Mouse (Mus musculus): ENCODE measurements around the gene Gzmd. TPM values are rescaled to one million over a fixed set of nuclear protein-coding genes. Genes with fewer than 3 reads are reported as not detected.

Gene Gzmd
- polyA plus RNA-seq, 1 experiment from 2014 or later: not detected

Small RNA genes lying within 50 kb of the gene (microRNA-seq; reads per million reads assigned to microRNA genes)
- not detected for gene Mir6949

Other genes starting within 250 kb of the Gzmd start
- 0.08 and 0.18 TPM in 2 replicates for gene Cbln3, start 248.2 kb downstream of the Gzmd start, polyA plus RNA-seq (2015; fragmentation: Nextera tagmentation; extraction: Ambion mirVana)
- gene Khnyn, start 247.7 kb downstream of the Gzmd start, polyA plus RNA-seq (2015; fragmentation: Nextera tagmentation; extraction: Ambion mirVana): 9.6 and 10.8 TPM in 2 replicates
- 71.0 and 72.3 TPM in 2 replicates for gene Sdr39u1, start 232.3 kb downstream of the Gzmd start, polyA plus RNA-seq (2015; fragmentation: Nextera tagmentation; extraction: Ambion mirVana)
- gene Cma1, start 187.9 kb downstream of the Gzmd start, polyA plus RNA-seq (2015; fragmentation: Nextera tagmentation; extraction: Ambion mirVana): not detected in 2 replicates
- gene Cma2, start 181.6 kb downstream of the Gzmd start, polyA plus RNA-seq (2015; fragmentation: Nextera tagmentation; extraction: Ambion mirVana): not detected in 2 replicates
- gene Mcpt1, start 114.6 kb downstream of the Gzmd start, polyA plus RNA-seq (2015; fragmentation: Nextera tagmentation; extraction: Ambion mirVana): not detected in 2 replicates
- not detected in 2 replicates for gene Mcpt9, start 102.1 kb downstream of the Gzmd start, polyA plus RNA-seq (2015; fragmentation: Nextera tagmentation; extraction: Ambion mirVana)
- not detected in 2 replicates for gene Mcpt2, start 90.6 kb downstream of the Gzmd start, polyA plus RNA-seq (2015; fragmentation: Nextera tagmentation; extraction: Ambion mirVana)
- gene Mcpt4, start 70.3 kb downstream of the Gzmd start, polyA plus RNA-seq (2015; fragmentation: Nextera tagmentation; extraction: Ambion mirVana): not detected in 2 replicates
- gene Mcpt8, start 47.3 kb downstream of the Gzmd start, polyA plus RNA-seq (2015; fragmentation: Nextera tagmentation; extraction: Ambion mirVana): not detected in 2 replicates
- gene Ctsg, start 30.0 kb downstream of the Gzmd start, polyA plus RNA-seq (2015; fragmentation: Nextera tagmentation; extraction: Ambion mirVana): not detected in 2 replicates
- gene Gzme, start 12.0 kb downstream of the Gzmd start, polyA plus RNA-seq (2015; fragmentation: Nextera tagmentation; extraction: Ambion mirVana): not detected in 2 replicates
- not detected in 2 replicates for gene Gzmg, start 27.0 kb upstream of the Gzmd start, polyA plus RNA-seq (2015; fragmentation: Nextera tagmentation; extraction: Ambion mirVana)
- not detected in 2 replicates for gene Gzmn, start 42.0 kb upstream of the Gzmd start, polyA plus RNA-seq (2015; fragmentation: Nextera tagmentation; extraction: Ambion mirVana)
- gene Gzmf, start 78.8 kb upstream of the Gzmd start, polyA plus RNA-seq (2015; fragmentation: Nextera tagmentation; extraction: Ambion mirVana): not detected in 2 replicates
- gene Gzmc, start 102.0 kb upstream of the Gzmd start, polyA plus RNA-seq (2015; fragmentation: Nextera tagmentation; extraction: Ambion mirVana): not detected in 2 replicates
- not detected in 2 replicates for gene Gzmb, start 129.7 kb upstream of the Gzmd start, polyA plus RNA-seq (2015; fragmentation: Nextera tagmentation; extraction: Ambion mirVana)
- 0.12 and 0.13 TPM in 2 replicates for gene Atp12a, start 232.5 kb upstream of the Gzmd start, polyA plus RNA-seq (2015; fragmentation: Nextera tagmentation; extraction: Ambion mirVana)